Mouse (Mus musculus) limb, embryonic 11.5 days (tissue): Measurements from ENCODE around the gene Patz1. TPM values are rescaled to one million over a fixed set of nuclear protein-coding genes. Genes with fewer than 3 reads are reported as not detected.

Source experiments
- ATAC-seq: fragments of 200-750 bp; cut with Nextera tagmentation; 2 replicates; pipeline ENCODE4 v1.8.0; 2017; ENCODE audit warnings: low read depth; ENCODE audit not compliant: insufficient number of reproducible peaks, low FRiP score, low TSS enrichment
- DNase-seq: peaks from one replicate; pipeline ENCODE4 v3.0.0-alpha.2; 2015; ENCODE audit warnings: low spot score
- H3K27ac ChIP-seq: fragments of 300-500 bp; sonication (generic); replicated peaks from 2 replicates; pipeline ENCODE4 v1.5.1; 2014; ENCODE audit warnings: low read depth, mild to moderate bottlenecking, low read length
- H3K27me3 ChIP-seq: fragments of 300-500 bp; sonication (generic); 2 replicates; pipeline ENCODE4 v1.6.1; 2014; ENCODE audit warnings: mild to moderate bottlenecking, low read length, mixed read lengths; ENCODE audit not compliant: control insufficient read depth, insufficient read depth
- H3K36me3 ChIP-seq: fragments of 300-500 bp; sonication (generic); 2 replicates; pipeline ENCODE4 v1.6.1; 2014; ENCODE audit warnings: mild to moderate bottlenecking, low read length, moderate library complexity, mixed read lengths; ENCODE audit not compliant: control insufficient read depth, insufficient read depth
- H3K4me1 ChIP-seq: fragments of 300-500 bp; sonication (generic); 2 replicates; pipeline ENCODE4 v1.6.1; 2014; ENCODE audit warnings: low read length, mixed read lengths; ENCODE audit not compliant: control insufficient read depth, insufficient read depth
- H3K4me2 ChIP-seq: fragments of 300-500 bp; sonication (generic); 2 replicates; pipeline ENCODE4 v1.6.1; 2014; ENCODE audit warnings: low read depth, mild to moderate bottlenecking, moderate library complexity; ENCODE audit not compliant: severe bottlenecking
- H3K4me3 ChIP-seq: fragments of 300-500 bp; sonication (generic); 2 replicates; pipeline ENCODE4 v1.5.1; 2014; ENCODE audit warnings: low read depth, low read length
- H3K9ac ChIP-seq: fragments of 300-500 bp; sonication (generic); 2 replicates; pipeline ENCODE4 v1.6.1; 2014; ENCODE audit warnings: mild to moderate bottlenecking, low read length
- H3K9me3 ChIP-seq: fragments of 300-500 bp; sonication (generic); 2 replicates; pipeline ENCODE4 v1.6.1; 2016; ENCODE audit warnings: low read length; ENCODE audit not compliant: control insufficient read depth
- WGBS: fragments of 180-500 bp; shearing (Covaris S2); extraction: QIAGEN DNeasy Blood & Tissue Kit; methylation state at CpG from one replicate; pipeline ENCODE4 v1.1.7; 2014; 5-methylcytosine and 5-hydroxymethylcytosine counted together
- polyA plus RNA-seq: library from polyadenylated mRNA; unstranded; fragments of >200 nt; fragmentation: Nextera tagmentation; extraction: Ambion mirVana; gene quantifications from 2 replicates; pipeline ENCODE4 v1.2.1, GENCODE M21; 2014

Gene Patz1
- polyA plus RNA-seq, 1 experiment from 2014 or later = 64.6 TPM

GRCm38 (mm10) chr11:3347835-3348195 is 59.1 kb downstream of the Patz1 start:
- ATAC-seq (0 out of 2 replicates have a peak, but pooled peaks have one; percentile 6), DNase-seq (no peak)
- peaks cover 9% of the 10 kb centered on the region for H3K4me1 ChIP-seq
- H3K36me3 ChIP-seq = peaks cover 18% of the 10 kb centered on the region; the same call in 1 of the 2 replicates
- H3K9ac ChIP-seq = no peak overlapping the region
- H3K27me3 ChIP-seq = no peaks in the 10 kb centered on the region
- H3K27ac ChIP-seq = no peak overlapping the region; the same call in 1 of the 2 replicates
- H3K4me2 ChIP-seq = no peak overlapping the region
- H3K4me3 ChIP-seq = no peak overlapping the region
- H3K9me3 ChIP-seq = no peaks in the 10 kb centered on the region

- Histone ChIP-seq H3K27me3 (no peaks in the 10 kb centered on the region), H3K9ac (peak overlapping the region; percentile 12; the same call in 1 of the 2 replicates), H3K27ac (no peak overlapping the region), H3K4me1 (peaks cover 9% of the 10 kb centered on the region), H3K9me3 (no peaks in the 10 kb centered on the region), H3K4me3 (no peak overlapping the region), H3K36me3 (peaks cover 18% of the 10 kb centered on the region; the same call in 1 of the 2 replicates), H3K4me2 (no peak overlapping the region)
- ATAC-seq = no peak
- 31% methylated on average over 6 of the region's 6 CpGs for WGBS
- DNase-seq = peak; percentile 67
Measured at GRCm38 (mm10) chr11:3348576-3349342, 60.1 kb downstream of the Patz1 start.

GRCm38 (mm10) chr11:3349343-3349695 is 60.6 kb downstream of the Patz1 start:
- 86% methylated on average over 4 of the region's 4 CpGs for WGBS
- Histone ChIP-seq H3K4me1 (peaks cover 9% of the 10 kb centered on the region), H3K27ac (no peak overlapping the region), H3K9ac (no peak overlapping the region), H3K4me2 (no peak overlapping the region), H3K36me3 (peaks cover 15% of the 10 kb centered on the region; the same call in 1 of the 2 replicates), H3K9me3 (no peaks in the 10 kb centered on the region), H3K4me3 (no peak overlapping the region), H3K27me3 (no peaks in the 10 kb centered on the region)
- ATAC-seq (no peak), DNase-seq (no peak)

GRCm38 (mm10) chr11:3352131-3352530 is 63.5 kb downstream of the Patz1 start:
- no peaks in the 10 kb centered on the region for H3K9me3 ChIP-seq
- peaks cover 9% of the 10 kb centered on the region for H3K4me1 ChIP-seq
- ATAC-seq (no peak), DNase-seq (no peak)
- no peak overlapping the region for H3K4me2 ChIP-seq
- H3K9ac ChIP-seq = no peak overlapping the region
- H3K27me3 ChIP-seq = no peaks in the 10 kb centered on the region
- H3K27ac ChIP-seq = no peak overlapping the region
- peaks cover 19% of the 10 kb centered on the region for H3K36me3 ChIP-seq
- WGBS = 91% methylated on average over 9 of the region's 9 CpGs
- no peak overlapping the region for H3K4me3 ChIP-seq

- ATAC-seq (no peak), DNase-seq (no peak)
- peaks cover 19% of the 10 kb centered on the region for H3K36me3 ChIP-seq
- no peaks in the 10 kb centered on the region for H3K27me3 ChIP-seq
- no peak overlapping the region for H3K4me2 ChIP-seq
- WGBS = 53% methylated on average over 18 of the region's 18 CpGs
- peaks cover 9% of the 10 kb centered on the region for H3K4me1 ChIP-seq
- no peak overlapping the region for H3K4me3 ChIP-seq
- no peak overlapping the region for H3K27ac ChIP-seq
- no peaks in the 10 kb centered on the region for H3K9me3 ChIP-seq
- no peak overlapping the region for H3K9ac ChIP-seq
Measured at GRCm38 (mm10) chr11:3352990-3353585, 64.4 kb downstream of the Patz1 start.

Other genes with a start within 250 kb of the Patz1 start
- 9.3 and 9.9 TPM in 2 replicates for gene Sfi1, start 95.4 kb upstream of the Patz1 start, polyA plus RNA-seq
- 74.7 and 87.8 TPM in 2 replicates for gene Eif4enif1, start 86.5 kb upstream of the Patz1 start, polyA plus RNA-seq
- gene Drg1, start 22.5 kb upstream of the Patz1 start, polyA plus RNA-seq = 245 and 249 TPM in 2 replicates
- gene Pik3ip1, start 41.5 kb downstream of the Patz1 start, polyA plus RNA-seq = 10.2 and 11.5 TPM in 2 replicates
- 45.5 and 51.6 TPM in 2 replicates for gene Limk2, start 120.3 kb downstream of the Patz1 start, polyA plus RNA-seq
- 42.4 and 48.0 TPM in 2 replicates for gene Rnf185, start 163.5 kb downstream of the Patz1 start, polyA plus RNA-seq
- 0.75 and 0.76 TPM in 2 replicates for gene Pla2g3, start 199.4 kb downstream of the Patz1 start, polyA plus RNA-seq
- 0.08 TPM in 1 of 2 replicates, not detected in the other for gene Inpp5j, start 215.9 kb downstream of the Patz1 start, polyA plus RNA-seq
- gene Selenom, start 225.8 kb downstream of the Patz1 start, polyA plus RNA-seq = 53.0 and 54.6 TPM in 2 replicates